Mouse (Mus musculus) kidney, postnatal 10 days (tissue): ENCODE results near the gene Hebp1.
A peak's percentile ranks its signal among the peaks of the same experiment; 100 is the strongest.

Source experiments
- DNase-seq: peaks from one replicate; pipeline ENCODE4 v3.0.0; 2021; ENCODE audit warnings: mixed read lengths

Gene Hebp1

GRCm38 (mm10) chr6:135107014-135107413 is 90.8 kb downstream of the Hebp1 start:
- DNase-seq: no peak

GRCm38 (mm10) chr6:135102736-135103303 is 95.0 kb downstream of the Hebp1 start:
- peak; percentile 23 for DNase-seq

GRCm38 (mm10) chr6:135100787-135101472 is 96.9 kb downstream of the Hebp1 start:
- DNase-seq: peak; percentile 25

GRCm38 (mm10) chr6:135092798-135093470 is 104.9 kb downstream of the Hebp1 start:
- no peak for DNase-seq

- DNase-seq: no peak
Measured at GRCm38 (mm10) chr6:135090661-135091060, 107.2 kb downstream of the Hebp1 start.

- peak; percentile 61 for DNase-seq
Measured at GRCm38 (mm10) chr6:135089786-135090185, 108.0 kb downstream of the Hebp1 start.

- peak; percentile 89 for DNase-seq
Measured at GRCm38 (mm10) chr6:135087721-135088451, 109.9 kb downstream of the Hebp1 start.
